Mouse (Mus musculus) C2C12 (cell line): ENCODE results near the gene Gm1123. TPM values are rescaled to one million over a fixed set of nuclear protein-coding genes. Genes with fewer than 3 reads are reported as not detected.

Experiments used
- H3K27me3 ChIP-seq: one replicate; pipeline ENCODE4 v1.6.1; 2011; ENCODE audit not compliant: control insufficient read depth, insufficient read depth, insufficient read length
- H3K36me3 ChIP-seq: one replicate; pipeline ENCODE4 v1.6.1; 2011; ENCODE audit not compliant: control insufficient read depth, insufficient read depth
- H3K4me3 ChIP-seq: one replicate; pipeline ENCODE4 v1.5.1; 2011; ENCODE audit warnings: mild to moderate bottlenecking, control low read depth; ENCODE audit not compliant: poor library complexity, insufficient read depth, severe bottlenecking
- H3K79me2 ChIP-seq: one replicate; pipeline ENCODE4 v1.6.1; 2011; ENCODE audit not compliant: control insufficient read depth, insufficient read depth
- H3K79me3 ChIP-seq: one replicate; pipeline ENCODE4 v1.6.1; 2011; ENCODE audit warnings: low read depth, control low read depth
- H3ac ChIP-seq: one replicate; pipeline ENCODE3; 2011; ENCODE audit warnings: low read depth; ENCODE audit not compliant: control insufficient read depth, insufficient read length
- CEBPB ChIP-seq: IDR thresholded peaks from one replicate; pipeline ENCODE4 v1.6.1; 2011; ENCODE audit warnings: low read depth, mild to moderate bottlenecking, control low read depth, moderate library complexity
- CTCF ChIP-seq: IDR thresholded peaks from one replicate; pipeline ENCODE4 v1.5.1; 2011; ENCODE audit not compliant: control insufficient read depth, insufficient read depth, insufficient read length
- FOSL1 ChIP-seq: IDR thresholded peaks from one replicate; pipeline ENCODE4 v1.8.0; 2011; ENCODE audit warnings: mild to moderate bottlenecking, low read length; ENCODE audit not compliant: poor library complexity, insufficient read depth, severe bottlenecking
- MAX ChIP-seq: IDR thresholded peaks from one replicate; pipeline ENCODE4 v1.6.1; 2011; ENCODE audit warnings: mild to moderate bottlenecking, control low read depth
- MYOD1 ChIP-seq: IDR thresholded peaks from one replicate; pipeline ENCODE4 v1.6.1; 2011; ENCODE audit warnings: low read depth; ENCODE audit not compliant: control insufficient read depth, insufficient read length
- MYOG ChIP-seq: IDR thresholded peaks from one replicate; pipeline ENCODE4 v1.6.1; 2011; ENCODE audit not compliant: control insufficient read depth, insufficient read length; ENCODE audit errors: extremely low read depth
- USF1 ChIP-seq: IDR thresholded peaks from one replicate; pipeline ENCODE4 v1.6.1; 2011; ENCODE audit warnings: low read depth, mild to moderate bottlenecking, control low read depth, moderate library complexity
- polyA plus RNA-seq: library from polyadenylated mRNA; unstranded; fragments of >200 nt; fragmentation: generic; extraction: Trizol; gene quantifications from one replicate; pipeline ENCODE4 v1.2.1, GENCODE M21; 2012; ENCODE audit warnings: missing spikeins

Gm1123 gene
- polyA plus RNA-seq, 1 experiment, result not detected

DNA sequence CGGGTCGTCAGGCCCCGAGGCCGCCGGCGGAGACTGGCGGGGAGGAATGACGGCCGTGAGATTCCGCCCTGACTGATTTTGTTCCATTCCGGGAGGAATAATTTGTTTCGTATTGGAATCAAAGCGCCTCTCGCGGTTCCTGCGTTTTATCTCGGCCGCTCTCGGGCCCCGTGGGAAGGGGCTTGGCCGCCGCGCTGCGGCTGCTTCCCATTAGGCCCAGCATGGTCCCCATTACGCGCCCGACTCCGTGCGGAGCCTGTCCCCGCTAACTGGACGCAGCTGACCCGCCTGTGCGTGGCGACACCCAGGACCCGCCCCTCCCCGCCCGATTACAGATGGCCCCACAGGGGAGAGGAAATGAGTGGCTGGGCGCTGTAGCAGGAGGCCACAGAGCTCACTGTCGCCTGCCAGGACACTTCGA lies 62.4 kb downstream of the Gm1123 start:
- Histone ChIP-seq H3K27me3 (peaks cover 26% of the 10 kb centered on the region), H3K4me3 (no peak overlapping the region), H3K36me3 (no peaks in the 10 kb centered on the region), H3ac (peak overlapping the region; percentile 44), H3K79me3 (no peaks in the 10 kb centered on the region), H3K79me2 (no peaks in the 10 kb centered on the region)
- TF ChIP-seq CEBPB (no peak), MYOD1 (no peak), FOSL1 (no peak), CTCF (no peak), USF1 (no peak), MAX (no peak), MYOG (no peak)

DNA sequence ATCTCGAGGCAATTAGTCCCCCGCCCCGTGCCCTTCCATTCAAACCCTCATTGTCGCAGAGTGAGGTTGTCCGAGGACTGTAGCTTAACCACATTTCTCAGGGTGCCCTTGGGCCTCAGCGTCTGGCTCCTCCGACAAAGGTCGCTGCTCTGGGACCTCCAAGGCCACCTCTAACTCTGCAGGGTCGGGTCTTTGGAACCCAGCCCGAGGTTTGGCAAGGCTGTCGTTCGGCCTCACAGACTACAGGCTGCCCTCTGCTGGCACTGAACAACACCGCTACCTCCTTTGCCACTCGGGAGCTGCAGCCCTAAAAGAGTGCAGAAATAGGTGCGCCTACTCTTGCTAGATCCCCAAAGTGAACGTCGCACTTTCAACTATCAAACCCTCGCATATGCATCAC lies 70.4 kb downstream of the Gm1123 start:
- no peak overlapping the region for H3ac ChIP-seq
- no peaks in the 10 kb centered on the region for H3K36me3 ChIP-seq
- TF ChIP-seq CTCF (peak; percentile 15), MYOG (no peak)
- H3K27me3 ChIP-seq, result peaks cover 54% of the 10 kb centered on the region
- H3K79me2 ChIP-seq, result no peaks in the 10 kb centered on the region
- H3K4me3 ChIP-seq, result no peak overlapping the region
- no peaks in the 10 kb centered on the region for H3K79me3 ChIP-seq

DNA sequence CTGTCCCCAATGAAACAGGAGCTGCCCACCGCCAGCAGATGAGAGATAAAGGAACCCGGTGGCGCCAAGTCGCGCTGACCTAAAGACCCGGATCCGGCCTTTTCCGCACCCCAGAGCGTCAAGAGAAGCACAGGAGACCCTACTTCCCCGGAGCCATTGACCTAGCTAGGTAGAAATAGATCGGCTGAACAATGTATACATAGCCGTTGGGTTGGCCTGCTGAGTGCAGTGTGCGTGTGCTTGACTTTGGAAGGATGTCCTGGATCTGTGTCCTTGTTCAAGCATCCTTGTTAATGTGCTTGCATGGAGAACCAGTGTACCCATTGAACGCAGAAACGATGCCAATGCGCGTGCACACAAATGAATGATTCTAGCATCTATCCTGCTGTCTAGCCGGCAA lies 71.9 kb downstream of the Gm1123 start:
- Histone ChIP-seq H3ac (no peak overlapping the region), H3K79me2 (no peaks in the 10 kb centered on the region), H3K4me3 (no peak overlapping the region), H3K27me3 (peaks cover 68% of the 10 kb centered on the region), H3K36me3 (no peaks in the 10 kb centered on the region), H3K79me3 (no peaks in the 10 kb centered on the region)
- TF ChIP-seq USF1, result no peak
- TF ChIP-seq CTCF, result no peak
- TF ChIP-seq MAX, result no peak
- no peak for TF ChIP-seq CEBPB

DNA sequence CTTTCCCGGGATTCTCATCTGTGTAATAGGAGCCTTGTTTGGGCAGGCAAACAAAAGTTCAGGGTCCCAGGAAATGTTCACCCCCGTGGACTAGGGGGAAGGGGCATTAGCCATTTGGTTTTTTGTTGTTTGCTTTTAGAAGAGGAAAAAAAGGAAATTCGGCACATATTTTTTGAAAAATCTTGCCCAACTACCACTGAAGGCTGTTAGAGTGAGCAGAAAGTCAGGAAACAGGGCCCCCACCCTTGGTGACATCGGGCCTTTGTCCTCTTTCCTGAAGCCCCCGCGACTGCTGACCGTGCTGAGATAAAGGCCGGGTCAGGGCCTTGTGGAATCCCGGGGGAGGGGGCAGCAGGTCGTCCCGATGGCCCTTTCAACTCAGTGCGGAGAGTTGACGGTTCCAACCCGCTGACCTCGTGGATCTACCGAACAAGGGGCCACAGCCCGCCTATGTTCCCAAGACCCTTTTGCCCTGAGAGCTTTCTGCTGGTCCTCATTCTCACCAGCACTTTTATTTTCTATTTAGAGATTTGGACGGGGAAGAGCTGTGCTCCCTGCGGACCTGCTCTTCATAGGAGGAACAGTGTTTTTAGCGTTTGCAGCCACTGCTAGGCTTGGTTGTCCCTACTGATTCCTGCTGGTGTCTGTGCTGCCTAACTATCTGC lies 72.9 kb downstream of the Gm1123 start:
- Histone ChIP-seq H3K27me3 (peaks cover 75% of the 10 kb centered on the region), H3K79me2 (no peaks in the 10 kb centered on the region), H3K4me3 (no peak overlapping the region), H3ac (no peak overlapping the region), H3K36me3 (no peaks in the 10 kb centered on the region), H3K79me3 (no peaks in the 10 kb centered on the region)
- TF ChIP-seq USF1 (no peak), CTCF (no peak)

DNA sequence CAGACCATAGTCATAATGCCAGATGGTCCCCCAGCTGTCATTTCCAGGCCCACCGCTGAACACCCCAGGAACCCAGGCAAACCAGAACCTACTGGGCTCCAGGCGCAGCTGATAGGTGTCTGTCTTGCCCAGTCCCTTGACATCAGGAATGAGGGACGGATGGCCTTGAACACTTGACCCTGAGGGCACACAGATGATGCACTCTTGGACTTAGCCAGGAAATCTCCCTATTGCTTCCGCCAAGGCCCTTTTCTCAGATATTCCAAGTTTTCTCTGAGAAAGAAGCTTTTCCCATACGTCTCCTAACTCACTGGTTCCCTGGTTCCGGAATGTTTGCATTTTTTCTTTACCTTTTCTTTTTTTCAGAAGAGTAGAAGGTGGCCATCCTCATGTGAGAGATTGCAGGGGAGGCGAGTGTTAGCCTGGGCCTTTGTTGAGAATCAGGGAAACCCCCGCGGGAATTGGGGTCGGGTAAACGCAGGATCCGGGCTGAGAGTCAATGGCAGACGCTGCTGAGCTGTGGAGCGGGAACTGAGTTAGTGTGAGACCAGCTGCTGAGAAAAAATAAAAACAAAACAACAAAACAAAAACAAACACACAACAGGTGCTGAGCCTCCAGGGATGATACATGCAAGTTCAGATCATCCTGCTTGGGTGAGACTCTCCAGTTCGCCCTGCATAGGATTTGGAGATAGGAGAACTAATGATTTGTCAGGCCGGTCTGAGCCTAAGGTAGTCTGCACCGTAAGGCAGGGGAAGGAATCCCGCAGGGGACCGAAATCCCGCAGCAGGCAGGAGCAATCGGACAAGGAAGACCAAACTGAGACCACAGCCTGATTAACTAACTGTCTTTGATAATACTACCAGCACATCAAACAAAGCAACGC lies 73.7 kb downstream of the Gm1123 start:
- TF ChIP-seq MYOD1 (no peak), FOSL1 (no peak), CEBPB (no peak), MYOG (no peak), MAX (no peak), CTCF (no peak), USF1 (no peak)
- Histone ChIP-seq H3K36me3 (no peaks in the 10 kb centered on the region), H3K27me3 (peaks cover 77% of the 10 kb centered on the region), H3ac (no peak overlapping the region), H3K4me3 (no peak overlapping the region), H3K79me2 (no peaks in the 10 kb centered on the region), H3K79me3 (no peaks in the 10 kb centered on the region)

DNA sequence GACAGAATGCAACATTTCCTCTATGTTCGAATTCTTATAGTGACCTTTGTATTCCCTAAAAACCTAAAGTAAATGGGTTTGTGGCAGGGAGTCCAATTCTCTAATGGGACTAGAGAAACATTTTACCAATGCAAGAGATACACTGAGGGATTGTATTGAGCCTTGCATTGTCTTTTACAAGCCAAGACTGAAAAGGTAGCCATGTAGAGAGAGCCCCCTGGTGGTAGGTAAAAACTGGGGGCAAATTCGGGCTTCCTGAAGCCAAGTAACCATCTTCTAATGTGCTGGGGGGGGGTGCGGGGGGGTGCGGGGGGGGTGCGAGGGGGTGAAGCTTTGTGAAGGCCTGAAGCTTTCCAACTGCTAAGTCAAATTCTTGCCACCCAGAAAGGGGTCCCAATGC lies 75.2 kb downstream of the Gm1123 start:
- no peak for TF ChIP-seq FOSL1
- TF ChIP-seq CEBPB, result no peak
- TF ChIP-seq MAX, result no peak
- no peak for TF ChIP-seq CTCF
- no peak for TF ChIP-seq MYOG
- TF ChIP-seq MYOD1, result no peak
- TF ChIP-seq USF1, result no peak
- Histone ChIP-seq H3K79me2 (no peaks in the 10 kb centered on the region), H3ac (no peak overlapping the region), H3K4me3 (no peak overlapping the region), H3K36me3 (no peaks in the 10 kb centered on the region), H3K27me3 (peaks cover 84% of the 10 kb centered on the region), H3K79me3 (no peaks in the 10 kb centered on the region)
